Mouse (Mus musculus) gastrocnemius, adult 18-20 months (tissue): Measurements from ENCODE around the gene Foxp4. TPM values are rescaled to one million over a fixed set of nuclear protein-coding genes. Genes with fewer than 3 reads are reported as not detected.

Source experiments
- DNase-seq: peaks from one replicate; pipeline ENCODE4 v3.0.0; 2021; ENCODE audit warnings: low spot score
- long read RNA-seq, 2 experiments: library from polyadenylated mRNA; stranded (forward); transcript quantifications; one replicate each; pipeline ENCODE4 v2.0.0; 2021
- total RNA-seq, 2 experiments: library from RNA; stranded (reverse); gene quantifications; 2 replicates each; pipeline ENCODE4 v1.2.3; 2021

Gene Foxp4
- total RNA-seq = 1 to 10 TPM; 7.5 TPM
- long read RNA-seq, experiment 1, partial matches to known transcripts = 1 of 6 reads
- long read RNA-seq, experiment 1, other reads (novel, unspliced or antisense) = 2 of 6 reads
- long read RNA-seq, experiment 2, partial matches to known transcripts = 3 of 7 reads
- long read RNA-seq, experiment 2, other reads (novel, unspliced or antisense) = 1 of 7 reads

- peak; percentile 83 for DNase-seq
These were observed at the start of gene Foxp4 for GRCm38 (mm10) chr17:47924383-47925339. Gene Foxp4 (minus strand): TSS chr17:47924645.

GRCm38 (mm10) chr17:47973563-47974472 is 49.4 kb upstream of the Foxp4 start:
- peak; percentile 69 for DNase-seq

- DNase-seq = no peak
These were observed 41.5 kb upstream of the Foxp4 start for GRCm38 (mm10) chr17:47965885-47966505.

- DNase-seq = no peak
These were observed 33.8 kb upstream of the Foxp4 start for GRCm38 (mm10) chr17:47958046-47958790.

- DNase-seq = no peak
These were observed 32.0 kb upstream of the Foxp4 start for GRCm38 (mm10) chr17:47956486-47956885.

GRCm38 (mm10) chr17:47955054-47955741 is 30.8 kb upstream of the Foxp4 start:
- DNase-seq = no peak

- DNase-seq = no peak
These were observed 28.8 kb upstream of the Foxp4 start for GRCm38 (mm10) chr17:47953231-47953630.

- no peak for DNase-seq
These were observed 28.1 kb upstream of the Foxp4 start for GRCm38 (mm10) chr17:47952368-47953081.

- DNase-seq = no peak
These were observed 27.0 kb upstream of the Foxp4 start for GRCm38 (mm10) chr17:47951452-47951851.

- no peak for DNase-seq
These were observed 26.4 kb upstream of the Foxp4 start for GRCm38 (mm10) chr17:47950831-47951230.

GRCm38 (mm10) chr17:47949441-47949840 is 25.0 kb upstream of the Foxp4 start:
- no peak for DNase-seq

GRCm38 (mm10) chr17:47948753-47949152 is 24.3 kb upstream of the Foxp4 start:
- DNase-seq = no peak

GRCm38 (mm10) chr17:47946921-47947420 is 22.5 kb upstream of the Foxp4 start:
- DNase-seq = no peak

- DNase-seq = no peak
These were observed 21.7 kb upstream of the Foxp4 start for GRCm38 (mm10) chr17:47946111-47946510.

- DNase-seq = no peak
These were observed 18.8 kb upstream of the Foxp4 start for GRCm38 (mm10) chr17:47943103-47943870.

GRCm38 (mm10) chr17:47942008-47942407 is 17.6 kb upstream of the Foxp4 start:
- DNase-seq = no peak

- DNase-seq = no peak
These were observed 14.4 kb upstream of the Foxp4 start for GRCm38 (mm10) chr17:47938839-47939238.

GRCm38 (mm10) chr17:47937926-47938600 is 13.6 kb upstream of the Foxp4 start:
- DNase-seq = no peak
